Mouse (Mus musculus): ENCODE measurements around the gene Kiss1.

DNA sequence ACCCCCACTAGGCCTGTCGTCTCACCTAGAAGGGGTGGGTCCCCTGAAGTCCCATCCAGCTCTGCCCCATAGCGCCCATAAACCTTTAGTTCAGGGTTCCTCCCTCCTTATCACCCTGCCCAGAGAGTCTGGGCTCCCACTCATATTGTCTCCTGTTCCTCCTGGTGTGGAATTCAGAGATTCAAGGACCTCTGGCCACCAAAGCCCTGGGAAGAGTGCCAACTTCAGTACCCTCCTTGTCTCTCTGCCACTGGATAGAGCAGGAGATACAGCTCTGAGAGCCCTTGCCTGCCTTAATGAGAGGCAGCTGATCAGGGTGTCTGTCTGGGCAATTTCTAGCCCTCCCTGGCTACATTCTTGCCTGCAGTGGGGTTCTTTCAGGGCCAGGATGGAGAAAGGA lies 43.2 kb downstream of the Kiss1 start:
- no peak for TF ChIP-seq CTCF (IDR thresholded peaks at IDR 0.05; ENCODE audit: insufficient read depth, low read depth, low read length)
- no peak for TF ChIP-seq POLR2A (IDR thresholded peaks at IDR 0.05; ENCODE audit: insufficient read depth, low read depth, low read length)
